Mouse (Mus musculus) forelimb bud, embryonic 11.5 days (tissue): ENCODE measurements around the gene Ola1.
A peak's percentile ranks its signal among the peaks of the same experiment; 100 is the strongest.

Source experiments
- DNase-seq: peaks from one replicate; pipeline ENCODE4 v3.0.0-alpha.2; 2012; ENCODE audit warnings: low read depth, low spot score

Ola1 gene

GRCm38 (mm10) chr2:73218913-73219312 is at the start of gene Ola1:
TSS of gene Ola1 (minus strand) at chr2:73218924.
- DNase-seq = no peak

DNA sequence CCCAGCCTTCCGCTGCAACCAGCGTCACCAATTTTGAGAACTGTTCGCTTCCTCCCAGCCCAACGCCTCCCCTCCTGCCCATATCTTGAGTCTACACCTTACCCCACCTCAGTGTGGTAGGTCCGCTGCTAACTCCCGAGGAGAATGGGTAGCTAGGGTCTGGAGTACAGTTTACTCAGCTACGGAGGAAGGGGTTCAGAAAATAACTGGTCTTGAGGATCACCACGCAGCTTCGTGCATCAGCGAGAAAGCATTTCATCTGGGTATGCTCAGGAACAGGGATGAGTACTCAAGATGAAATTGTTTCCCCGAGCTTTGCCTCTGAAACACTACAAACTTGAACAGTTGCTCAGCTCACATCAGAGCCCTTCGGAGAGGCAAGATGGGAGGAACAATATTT is 49.6 kb upstream of the Ola1 start:
- no peak for DNase-seq

GRCm38 (mm10) chr2:73267818-73268217 is 49.1 kb upstream of the Ola1 start:
- DNase-seq = no peak

DNA sequence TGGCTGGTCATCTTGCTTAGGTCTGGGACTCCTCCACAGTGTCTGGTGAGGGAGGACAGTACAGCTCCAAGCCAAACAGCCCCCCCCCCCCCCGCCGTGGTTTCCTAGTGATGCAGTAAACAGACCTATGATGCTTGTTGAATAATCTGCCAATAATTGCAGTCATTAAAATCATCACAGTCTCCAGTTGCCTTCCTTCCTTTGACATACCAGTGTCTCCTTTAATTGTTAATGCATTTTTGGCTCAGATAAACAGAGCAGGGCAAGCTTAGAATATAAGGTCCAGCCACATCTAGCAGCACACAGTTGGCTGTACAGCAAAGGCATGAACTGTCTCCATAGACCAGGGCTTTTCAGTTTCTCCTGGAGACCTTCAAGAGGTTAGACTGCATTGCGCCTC is 48.5 kb upstream of the Ola1 start:
- no peak for DNase-seq

GRCm38 (mm10) chr2:73266623-73267022 is 47.9 kb upstream of the Ola1 start:
- no peak for DNase-seq

DNA sequence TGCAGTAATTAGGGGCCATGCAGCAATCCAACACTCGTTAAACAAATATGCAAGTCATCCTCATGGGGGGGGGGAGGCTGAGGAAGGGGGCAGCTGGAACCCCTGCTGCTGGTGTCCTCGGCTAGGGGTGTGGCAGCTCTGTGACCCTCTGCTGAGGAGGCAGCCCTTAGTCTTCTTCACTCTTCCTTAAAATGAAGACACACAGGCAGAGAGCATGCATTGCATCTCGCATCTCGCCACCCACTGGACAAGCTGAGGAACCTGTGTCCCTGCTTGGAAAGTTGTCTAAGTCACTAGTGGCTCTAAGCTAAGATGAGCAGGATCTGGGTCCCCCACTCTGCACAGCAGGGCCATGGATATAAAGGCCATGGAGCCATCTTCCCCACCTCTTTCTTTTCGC is 47.3 kb upstream of the Ola1 start:
- DNase-seq = no peak

DNA sequence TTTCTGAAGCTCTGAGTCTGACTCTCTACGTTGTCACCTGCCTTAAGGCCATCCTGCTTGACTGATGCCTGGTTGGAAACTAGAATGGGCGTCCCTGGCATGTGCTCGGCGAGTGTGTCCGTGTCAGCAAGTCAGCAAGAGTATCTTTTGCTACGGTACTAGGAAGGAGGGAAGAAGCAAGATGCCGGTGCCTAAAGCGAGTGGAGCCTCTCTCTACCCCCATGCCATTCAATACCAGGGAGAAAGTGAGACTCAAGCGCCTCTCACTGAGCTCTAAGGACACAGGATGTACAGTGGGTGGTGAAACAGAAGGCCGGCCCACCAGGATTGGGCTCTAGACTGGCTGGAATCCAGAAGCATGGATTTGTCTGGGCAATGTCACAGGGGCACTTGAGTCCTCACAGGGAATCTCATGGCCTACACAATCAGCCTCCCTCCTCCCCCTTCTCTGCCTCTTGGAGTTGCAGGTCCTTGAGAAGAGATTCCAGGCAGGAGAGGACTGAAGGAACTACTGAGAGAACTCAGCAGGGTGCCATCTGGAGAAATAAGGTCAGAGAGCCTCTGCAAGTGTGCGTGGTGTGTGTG is 46.0 kb upstream of the Ola1 start:
- no peak for DNase-seq

DNA sequence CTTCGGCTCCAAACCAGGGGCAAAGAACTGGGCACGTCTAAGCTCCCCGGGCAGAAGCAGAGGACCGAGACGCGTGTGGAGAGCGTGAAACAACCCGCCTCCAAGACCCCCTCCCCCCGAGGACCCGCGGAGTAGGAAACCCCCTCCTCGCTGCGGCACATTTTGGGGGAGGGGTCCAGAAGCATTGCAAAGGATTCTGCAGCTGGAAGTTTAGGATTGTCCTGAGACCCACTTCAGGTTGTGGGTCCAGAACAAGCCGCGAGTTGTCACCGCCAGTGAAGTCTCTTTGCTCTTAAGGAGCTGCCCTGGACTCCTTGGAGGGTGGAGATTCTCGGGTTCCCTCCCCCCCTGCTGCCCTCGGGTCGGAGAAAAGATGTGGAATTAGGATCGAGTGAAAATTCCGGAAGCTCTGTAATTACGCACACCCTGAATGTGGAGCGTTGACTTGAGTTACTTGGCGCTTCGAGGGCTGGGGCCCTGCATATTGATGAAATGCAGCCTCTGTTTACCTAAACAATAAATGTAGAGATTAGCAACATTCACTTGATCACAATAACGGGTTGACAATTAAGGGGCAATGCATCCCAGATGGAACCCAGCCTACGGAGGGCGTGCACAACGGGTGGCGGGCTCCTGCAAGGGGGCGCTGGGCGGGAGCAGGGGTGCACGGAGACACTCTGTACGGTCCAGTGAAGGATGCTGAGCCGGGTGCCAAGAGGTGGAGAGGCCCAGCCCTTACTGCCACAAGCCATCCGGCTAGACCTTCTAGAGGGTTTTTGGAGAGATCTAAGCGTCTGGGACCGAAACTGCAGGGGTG is 45.3 kb upstream of the Ola1 start:
- DNase-seq = no peak

- DNase-seq = no peak
Observed at GRCm38 (mm10) chr2:73263172-73263765, 44.5 kb upstream of the Ola1 start.

DNA sequence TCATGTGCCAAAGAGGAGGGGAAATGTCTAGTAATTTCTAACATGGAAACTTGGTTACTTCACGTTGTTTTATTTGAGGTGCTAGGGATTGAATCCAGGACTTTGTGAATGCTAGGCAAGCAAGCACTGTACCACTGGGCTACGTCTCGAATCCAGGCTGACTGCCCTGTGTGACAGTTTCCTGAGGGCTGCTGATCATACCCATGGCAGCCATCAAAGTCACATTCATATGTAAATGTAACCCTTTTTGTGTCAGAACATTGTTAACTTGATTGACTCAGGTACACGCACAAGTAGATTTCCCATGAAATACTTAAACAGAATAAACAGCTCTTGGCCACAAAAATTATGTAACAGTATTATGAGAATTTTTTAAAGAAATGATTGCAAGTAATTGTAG is 30.0 kb upstream of the Ola1 start:
- DNase-seq = no peak

- DNase-seq = no peak
Observed at GRCm38 (mm10) chr2:73241299-73241698, 22.6 kb upstream of the Ola1 start.

- DNase-seq = no peak
Observed at GRCm38 (mm10) chr2:73231081-73231480, 12.4 kb upstream of the Ola1 start.

GRCm38 (mm10) chr2:73213871-73214659 is 4.7 kb downstream of the Ola1 start:
- DNase-seq = peak; percentile 90

GRCm38 (mm10) chr2:73213539-73213870 is 5.2 kb downstream of the Ola1 start:
- no peak for DNase-seq

- DNase-seq = no peak
Observed at GRCm38 (mm10) chr2:73204328-73204727, 14.4 kb downstream of the Ola1 start.

GRCm38 (mm10) chr2:73188488-73188887 is 30.2 kb downstream of the Ola1 start:
- no peak for DNase-seq

DNA sequence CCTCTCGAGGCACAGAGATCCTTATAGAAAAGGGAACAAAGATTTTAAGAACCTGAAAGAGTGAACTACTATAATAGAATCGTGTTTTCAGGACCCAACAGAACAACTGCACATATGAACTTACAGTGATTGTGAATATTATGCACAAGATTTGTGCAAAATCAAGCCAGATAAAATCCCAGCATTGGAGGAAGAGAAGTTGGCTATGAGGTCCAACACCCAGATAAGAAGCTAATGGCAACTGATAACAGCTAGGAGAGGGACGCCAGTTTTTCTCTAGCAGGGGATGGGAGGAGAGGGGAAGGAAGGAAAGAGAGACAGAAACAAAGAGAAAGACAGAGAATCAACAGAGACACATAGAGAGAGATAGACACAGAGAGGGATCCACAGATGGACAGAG is 33.5 kb downstream of the Ola1 start:
- DNase-seq = no peak

DNA sequence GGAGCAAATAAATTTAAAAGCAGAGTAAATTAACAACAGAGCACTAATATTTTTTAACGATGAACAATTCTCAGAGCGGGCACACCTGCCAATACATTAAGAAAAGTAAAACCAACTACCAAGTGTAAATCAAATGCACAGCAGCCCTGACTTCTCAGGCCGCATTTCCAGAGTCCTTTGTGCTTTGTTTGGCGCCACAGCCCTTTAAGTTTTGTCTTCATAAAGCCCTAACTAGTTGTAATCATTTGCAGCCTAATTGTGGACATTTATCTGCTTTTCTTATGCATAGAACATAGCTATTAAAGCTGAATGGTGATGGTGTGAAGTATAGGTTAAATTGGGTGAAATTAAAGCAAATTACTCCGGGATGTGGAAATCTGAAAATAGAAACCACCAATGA is 49.2 kb downstream of the Ola1 start:
- DNase-seq = no peak

DNA sequence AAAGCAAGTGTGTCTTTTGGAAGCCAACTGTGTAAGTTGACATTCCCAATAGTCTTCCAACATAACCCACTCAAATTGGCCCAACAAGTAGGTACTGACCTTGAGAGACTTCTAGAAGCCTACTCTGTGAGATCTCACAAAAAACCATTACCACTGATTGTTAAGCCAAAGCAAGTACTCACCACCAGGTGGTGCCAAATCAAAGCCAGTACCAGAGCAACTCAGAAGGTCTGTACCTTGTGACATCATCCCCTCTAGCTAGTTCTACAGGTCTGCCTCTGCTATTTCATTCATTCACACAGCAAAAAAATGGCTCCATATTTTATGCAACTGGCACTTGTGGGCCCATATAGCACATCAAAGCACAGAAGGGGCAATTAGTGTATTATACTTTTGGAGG is 51.6 kb downstream of the Ola1 start:
- peak; percentile 54 for DNase-seq

DNA sequence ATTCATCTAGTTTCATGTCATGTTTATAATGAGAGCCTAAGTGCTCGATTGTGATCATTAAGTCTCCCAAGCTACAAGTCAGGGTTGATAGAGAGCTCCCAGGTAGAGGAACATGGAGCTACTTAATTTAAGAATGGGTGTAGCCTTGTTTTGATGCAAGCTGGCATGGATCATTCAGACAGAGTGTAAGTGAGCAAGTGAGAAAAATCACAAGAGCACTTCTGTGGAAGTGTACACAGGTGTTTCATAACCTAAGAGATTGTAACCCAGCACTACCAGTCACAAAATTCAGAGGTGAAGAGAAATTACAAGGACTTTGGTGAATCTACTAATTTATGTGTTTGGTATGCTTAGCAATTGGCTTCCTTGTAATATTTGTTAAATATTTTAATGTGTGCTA is 54.1 kb downstream of the Ola1 start:
- no peak for DNase-seq

DNA sequence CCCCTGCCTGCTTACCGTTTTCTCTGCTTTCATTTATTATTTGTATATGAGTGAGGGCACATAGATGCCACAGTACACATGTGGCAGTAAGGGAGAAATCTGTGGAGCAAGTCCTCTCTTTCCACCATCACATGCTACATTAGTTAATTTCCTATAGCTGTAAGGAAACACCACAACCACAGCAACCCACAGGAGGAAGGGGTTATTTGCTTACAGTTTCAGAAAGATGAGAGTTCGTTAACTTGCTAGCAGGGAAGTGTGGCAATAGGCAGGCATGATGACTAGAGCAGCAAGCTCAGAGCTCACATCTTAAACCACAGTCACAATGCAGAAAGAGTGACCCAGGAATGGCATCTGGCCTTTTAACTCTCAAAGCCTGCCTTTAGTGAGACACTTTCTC is 58.0 kb downstream of the Ola1 start:
- DNase-seq = no peak

DNA sequence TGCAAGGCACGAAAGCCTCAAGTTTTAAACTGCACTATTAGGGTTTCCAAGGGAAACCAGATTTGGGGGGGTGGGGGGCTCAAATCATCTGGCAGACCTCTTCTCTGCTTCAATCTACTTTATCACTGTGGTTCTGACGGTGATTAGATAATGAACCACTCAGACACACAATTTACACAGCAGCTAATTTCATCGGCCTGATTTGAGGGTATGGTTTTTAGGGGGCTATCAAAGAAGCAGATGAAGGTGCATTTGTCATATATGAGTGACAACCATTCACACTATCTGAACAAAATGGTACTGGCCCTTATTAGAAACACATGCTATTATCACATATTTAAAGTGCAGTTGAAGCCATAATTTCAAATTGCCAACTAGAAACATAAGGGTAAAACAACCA is 61.5 kb downstream of the Ola1 start:
- DNase-seq = no peak
